20 mouse cellular contexts compared by ENCODE assay signal in the genomic region with DNA sequence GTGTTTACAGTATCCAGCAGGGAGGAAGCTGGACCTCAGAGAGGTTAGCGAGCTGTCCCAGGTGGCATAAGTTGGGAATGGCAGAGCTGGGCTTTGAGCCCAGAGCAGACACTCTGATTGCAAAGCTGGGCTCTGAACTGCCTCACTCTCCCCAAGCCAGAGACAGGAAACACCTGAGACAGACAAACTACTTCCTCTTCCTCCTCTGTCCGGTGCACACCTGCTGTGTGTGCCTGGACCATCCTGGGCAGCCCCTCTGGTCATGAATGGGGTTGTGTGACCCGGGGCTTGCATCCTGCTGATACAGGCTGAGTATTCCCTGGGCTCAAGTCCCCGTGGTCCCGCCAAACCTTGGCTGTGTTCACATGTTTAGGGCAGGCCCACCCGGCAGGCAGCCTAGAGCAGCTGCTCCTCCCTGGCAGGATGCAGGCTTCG. TPM values are rescaled to one million over a fixed set of nuclear protein-coding genes. Genes with fewer than 3 reads are reported as not detected.
DNase-seq lines count a peak whose midpoint lies in the region; ATAC-seq and TF ChIP-seq lines count a peak whose summit lies in the region.
"Had no signal": no experiment of that assay in that cellular context is flagged by ENCODE, and none has a peak within 500 bp of the region (broad histone marks: within the 10 kb centered on the region; RNA-seq: fewer than 3 reads in every experiment).

No protein-coding gene starts in this region.

- no peaks in the 10 kb centered on the region for H3K27me3 ChIP-seq in kidney, adult 2 months (replicated peaks; ENCODE audit: control insufficient read depth, insufficient read depth, low read length)
- H3K27me3 ChIP-seq: embryonic facial prominence, embryonic 12.5 days; intestine, embryonic 15.5 days; stomach, embryonic 15.5 days had no signal

- whole genome bisulfite sequencing in kidney, adult 2 months = 72% methylated on average over 7 of the region's 7 CpGs

- DNase-seq in kidney, postnatal 4 days = peak; percentile 27 to 45
- no peak for DNase-seq in kidney, adult 2 months
- DNase-seq in cerebellum, adult 11 months = peak; percentile 50
- DNase-seq in cerebellum, adult 9-10 months = peak; percentile 76
- peak; percentile 17 for DNase-seq in thymus, postnatal 25 days
- no peak for DNase-seq in left cerebral cortex, adult 11 months (ENCODE audit: low spot score)
- DNase-seq: gastrocnemius, postnatal 25 days; lung, postnatal 14 days; retina, postnatal 1 day had no signal

- no peak overlapping the region for H3K27ac ChIP-seq in kidney, adult 2 months (ENCODE audit: insufficient read depth, low read depth, low read length)
- H3K27ac ChIP-seq: embryonic facial prominence, embryonic 12.5 days; intestine, embryonic 15.5 days; liver, embryonic 14.5 days; midbrain, embryonic 10.5 days; stomach, embryonic 15.5 days had no signal

- H3K4me3 ChIP-seq in kidney, adult 2 months (ENCODE audit: insufficient read depth, low read depth, low read length) = no peak overlapping the region
- H3K4me3 ChIP-seq: embryonic facial prominence, embryonic 12.5 days; intestine, embryonic 15.5 days; midbrain, embryonic 10.5 days; stomach, embryonic 15.5 days had no signal

- peaks cover 6% of the 10 kb centered on the region; the same call in 1 of the 2 replicates for H3K4me1 ChIP-seq in kidney, adult 2 months (ENCODE audit: control insufficient read depth, insufficient read depth, low read length)
- H3K4me1 ChIP-seq: stomach, embryonic 15.5 days had no signal

- no peaks in the 10 kb centered on the region for H3K36me3 ChIP-seq in kidney, adult 2 months (ENCODE audit: control insufficient read depth, insufficient read depth, low read length)

- no peak for TF ChIP-seq POLR2A in kidney, adult 2 months (IDR thresholded peaks at IDR 0.05; ENCODE audit: low read depth, low read length)

- TF ChIP-seq CTCF in kidney, adult 2 months (conservative IDR thresholded peaks at IDR 0.05; ENCODE audit: insufficient read depth, insufficient read length, low read depth, low read length) = no peak

- ATAC-seq in megakaryocyte, adult 5-6 weeks (ENCODE audit: poor library complexity, severe bottlenecking) = no peak
- ATAC-seq: intestine, embryonic 15.5 days had no signal

RNA-seq across cellular contexts. Expression of a gene that starts 27.9 kb away (rescaled TPM):
- polyA plus RNA-seq in kidney, adult 2 months (2012; rRNA removed) = 123 and 145 TPM in 2 replicates
- 47.9 and 51.3 TPM in 2 replicates for total RNA-seq in megakaryocyte, adult 5-6 weeks (2015)
- 87.2 and 90.0 TPM in 2 replicates for total RNA-seq in megakaryocyte, adult 5-6 weeks (2017)

RNA-seq across cellular contexts. Expression of a gene that starts 41.3 kb away (rescaled TPM):
- 0.64 and 1.2 TPM in 2 replicates for polyA plus RNA-seq in kidney, adult 2 months (2012; rRNA removed)
- total RNA-seq in megakaryocyte, adult 5-6 weeks (2015) = not detected in 2 replicates
- total RNA-seq in megakaryocyte, adult 5-6 weeks (2017) = not detected in 2 replicates
- total RNA-seq: gastrocnemius, postnatal 25 days; heart, postnatal 25 days; neutrophil, adult 5-6 weeks had no signal
- polyA plus RNA-seq: embryonic facial prominence, embryonic 12.5 days; heart, embryonic 11.5 days; kidney, embryonic 16.5 days; limb, embryonic 11.5 days; midbrain, embryonic 10.5 days had no signal

RNA-seq across cellular contexts. Expression of a gene that starts 52.9 kb away (rescaled TPM):
- 41.8 and 47.6 TPM in 2 replicates for polyA plus RNA-seq in kidney, adult 2 months (2012; rRNA removed)
- 99.4 and 106 TPM in 2 replicates for total RNA-seq in megakaryocyte, adult 5-6 weeks (2015)
- total RNA-seq in megakaryocyte, adult 5-6 weeks (2017) = 36.6 and 41.5 TPM in 2 replicates

Comparison
In these comparisons a context has a peak if more than half of its experiments do, and no peak if none do; other contexts are left out.
1. DNase-seq: peak in kidney, postnatal 4 days (2 of 2), cerebellum, adult 11 months (single experiment), cerebellum, adult 9-10 months (single experiment) and thymus, postnatal 25 days (single experiment); none in kidney, adult 2 months (single experiment) and left cerebral cortex, adult 11 months (single experiment).